In the genomic region with DNA sequence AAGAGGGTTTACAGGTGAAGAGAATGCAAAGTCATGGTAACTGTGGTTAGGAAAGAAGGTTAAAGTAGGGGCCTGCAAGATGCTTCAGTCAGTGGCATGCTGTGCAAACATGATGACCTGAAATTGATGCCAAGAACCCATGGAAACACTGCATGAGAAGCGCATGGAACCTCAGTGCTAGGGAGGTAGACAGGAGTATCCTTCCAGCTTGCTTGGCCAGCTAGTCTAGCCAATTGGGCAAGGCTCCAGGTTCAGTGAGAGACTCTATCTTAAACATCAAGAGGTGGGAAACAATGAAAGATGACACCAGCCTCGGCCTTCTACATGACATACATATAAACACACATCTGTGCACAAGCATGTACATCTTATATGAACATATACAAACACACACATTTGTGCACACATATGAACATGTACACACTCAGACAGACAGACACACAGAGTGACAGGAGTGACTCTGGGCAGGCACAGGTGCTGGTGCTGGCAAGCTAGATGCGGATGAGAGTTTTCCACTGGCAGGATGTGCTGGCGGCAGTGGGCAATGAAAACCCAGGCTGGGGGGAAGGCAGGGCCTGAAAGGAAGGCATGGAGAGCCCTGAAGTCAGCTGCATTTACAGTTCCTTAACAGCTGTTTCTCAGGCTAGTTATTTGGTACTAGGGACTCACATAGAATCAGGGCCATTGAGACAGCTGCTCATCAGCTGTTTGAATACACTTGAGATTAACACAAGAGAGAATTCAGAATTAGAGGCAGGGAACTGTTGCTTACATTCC, we compare ENCODE assay signal across 13 mouse cellular contexts. TPM values are rescaled to one million over a fixed set of nuclear protein-coding genes. Genes with fewer than 3 reads are reported as not detected.
A peak's percentile ranks its signal among the peaks of the same experiment; 100 is the strongest.
DNase-seq lines count a peak whose midpoint lies in the region; ATAC-seq and TF ChIP-seq lines count a peak whose summit lies in the region.
"Had no signal": no experiment of that assay in that cellular context is flagged by ENCODE, and none has a peak within 500 bp of the region (broad histone marks: within the 10 kb centered on the region; RNA-seq: fewer than 3 reads in every experiment).

No protein-coding gene starts in this region.

- no peak for TF ChIP-seq EP300 in heart, adult 2 months (IDR thresholded peaks at IDR 0.05; ENCODE audit: insufficient read depth, low read depth, low read length)
- no peak for TF ChIP-seq EP300 in liver, postnatal 0 days (IDR thresholded peaks at IDR 0.05; ENCODE audit: low read depth)

- H3K4me2 ChIP-seq in liver, postnatal 0 days (ENCODE audit: low read depth, low read length), result no peak overlapping the region
- H3K4me2 ChIP-seq: heart, embryonic 13.5 days; midbrain, embryonic 15.5 days had no signal

- H3K27ac ChIP-seq in heart, adult 2 months, result no peak overlapping the region
- no peak overlapping the region for H3K27ac ChIP-seq in liver, adult 2 months (replicated peaks; ENCODE audit: insufficient read depth, low read depth, low read length)
- no peak overlapping the region for H3K27ac ChIP-seq in liver, postnatal 0 days (ENCODE audit: low read depth)
- H3K27ac ChIP-seq: heart, embryonic 13.5 days; midbrain, embryonic 15.5 days had no signal

- H3K9me3 ChIP-seq in liver, postnatal 0 days (ENCODE audit: low read length), result no peaks in the 10 kb centered on the region
- H3K9me3 ChIP-seq: midbrain, embryonic 15.5 days had no signal

- no peak for TF ChIP-seq CTCF in heart, adult 2 months (IDR thresholded peaks at IDR 0.05)
- TF ChIP-seq CTCF in liver, adult 2 months (IDR thresholded peaks at IDR 0.05; ENCODE audit: low read depth, low read length), result no peak
- TF ChIP-seq CTCF in liver, postnatal 0 days (IDR thresholded peaks at IDR 0.05; ENCODE audit: low read depth), result no peak

- H3K79me2 ChIP-seq in heart, adult 2 months (replicated peaks; ENCODE audit: control insufficient read depth, insufficient read depth, low read length), result no peaks in the 10 kb centered on the region
- no peaks in the 10 kb centered on the region for H3K79me2 ChIP-seq in liver, adult 2 months (ENCODE audit: control insufficient read depth, insufficient read depth, low read length)

- intact Hi-C loops in heart, adult 2 months (cut with DNase I), result loop anchor here (5.0 kb wide), 1 partner anchor 150 kb away; no protein-coding TSS in a partner anchor
- intact Hi-C loops in heart, postnatal 25 days (cut with DNase I), result no loop called here
- intact Hi-C loops in gastrocnemius, postnatal 14 days (cut with DNase I; ENCODE audit: low total_unique reads), result no loop called here

- peak; percentile 31 to 34 for DNase-seq in heart, adult 2 months
- no peak for DNase-seq in heart, postnatal 25 days (ENCODE audit: low spot score)
- DNase-seq in liver, adult 2 months (ENCODE audit: extremely low read depth, low read depth, low spot score), result peak; percentile 69
- no peak for DNase-seq in liver, postnatal 0 days
- peak; percentile 72 for DNase-seq in gastrocnemius, adult 18-20 months (ENCODE audit: low spot score)
- DNase-seq in gastrocnemius, postnatal 14 days, result peak; percentile 49
- no peak for DNase-seq in embryo, embryonic 9.5 days (ENCODE audit: extremely low spot score)
- DNase-seq in adrenal gland, postnatal 36 days, result no peak
- DNase-seq: thymus, adult 2 months had no signal

- no peak for ATAC-seq in liver, postnatal 0 days
- ATAC-seq: midbrain, embryonic 15.5 days; Patski had no signal

- H3K9ac ChIP-seq in heart, adult 2 months (ENCODE audit: low read depth, low read length), result no peak overlapping the region
- no peak overlapping the region for H3K9ac ChIP-seq in liver, adult 2 months (ENCODE audit: low read depth, low read length)
- no peak overlapping the region for H3K9ac ChIP-seq in liver, postnatal 0 days (replicated peaks)
- H3K9ac ChIP-seq: heart, embryonic 13.5 days; midbrain, embryonic 15.5 days had no signal

- H3K4me1 ChIP-seq in heart, adult 2 months (ENCODE audit: control insufficient read depth, insufficient read depth, low read length), result peaks cover 2% of the 10 kb centered on the region
- H3K4me1 ChIP-seq in liver, adult 2 months (ENCODE audit: control insufficient read depth, insufficient read depth, low read length), result peaks cover 12% of the 10 kb centered on the region
- H3K4me1 ChIP-seq in liver, postnatal 0 days (ENCODE audit: insufficient read depth), result no peaks in the 10 kb centered on the region
- H3K4me1 ChIP-seq: midbrain, embryonic 15.5 days had no signal

- H3K4me3 ChIP-seq in heart, adult 2 months, result no peak overlapping the region
- H3K4me3 ChIP-seq in liver, adult 2 months (ENCODE audit: insufficient read depth, low read depth, low read length), result no peak overlapping the region
- H3K4me3 ChIP-seq in liver, postnatal 0 days (ENCODE audit: low read depth, low read length), result no peak overlapping the region
- H3K4me3 ChIP-seq: heart, embryonic 13.5 days; midbrain, embryonic 15.5 days had no signal

- H3K27me3 ChIP-seq in heart, adult 2 months (ENCODE audit: control insufficient read depth, insufficient read depth, low read length), result no peaks in the 10 kb centered on the region
- no peaks in the 10 kb centered on the region for H3K27me3 ChIP-seq in liver, adult 2 months (ENCODE audit: control insufficient read depth, insufficient read depth, low read length)
- H3K27me3 ChIP-seq in liver, postnatal 0 days (ENCODE audit: insufficient read depth, low read length), result no peaks in the 10 kb centered on the region
- H3K27me3 ChIP-seq: heart, embryonic 13.5 days; midbrain, embryonic 15.5 days; Patski had no signal

- 43% methylated on average over 4 of the region's 4 CpGs for WGBS in heart, adult 2 months
- 61% methylated on average over 4 of the region's 4 CpGs for WGBS in liver, adult 2 months
- 73% methylated on average over 4 of the region's 4 CpGs for WGBS in liver, postnatal 0 days (ENCODE audit: insufficient replicate concordance)

- H3K36me3 ChIP-seq in heart, adult 2 months (ENCODE audit: control insufficient read depth, insufficient read depth, low read length), result peaks cover 4% of the 10 kb centered on the region
- peaks cover 76% of the 10 kb centered on the region for H3K36me3 ChIP-seq in liver, adult 2 months (ENCODE audit: control insufficient read depth, insufficient read depth, low read length)
- peaks cover 10% of the 10 kb centered on the region; the same call in 1 of the 2 replicates for H3K36me3 ChIP-seq in liver, postnatal 0 days (replicated peaks; ENCODE audit: insufficient read depth, low read length)
- H3K36me3 ChIP-seq: midbrain, embryonic 15.5 days had no signal

- TF ChIP-seq POLR2A in heart, adult 2 months (IDR thresholded peaks at IDR 0.05; ENCODE audit: insufficient read depth, low read depth, low read length), result no peak
- no peak for TF ChIP-seq POLR2A in liver, adult 2 months (IDR thresholded peaks at IDR 0.05; ENCODE audit: extremely low read depth, insufficient read depth, low read length)

RNA-seq across cellular contexts. Expression of a gene that starts 38.7 kb away (rescaled TPM):
- total RNA-seq in heart, adult 2 months (2021), result not detected
- 0.39 and 0.73 TPM in 2 replicates for polyA plus RNA-seq in heart, adult 2 months (2012; rRNA removed)
- total RNA-seq in heart, postnatal 25 days (2021), result under 1 TPM in 1 of 2 experiments, not detected in 1; 0.28 TPM
- 5.3 and 7.3 TPM in 2 replicates for total RNA-seq in liver, adult 2 months (2014; rRNA removed)
- polyA plus RNA-seq in liver, adult 2 months (2012; rRNA removed), result 9.7 and 12.5 TPM in 2 replicates
- 5.6 and 5.9 TPM in 2 replicates for polyA plus RNA-seq in liver, postnatal 0 days (2015; fragmentation: Nextera tagmentation; extraction: Ambion mirVana)
- not detected for total RNA-seq in gastrocnemius, adult 18-20 months (2021)
- total RNA-seq in gastrocnemius, postnatal 14 days (2021), result not detected
- total RNA-seq in adrenal gland, postnatal 36 days (2021), result not detected
- polyA plus RNA-seq: neural tube, embryonic 14.5 days had no signal

Comparison
In these comparisons a context has a peak if more than half of its experiments do, and no peak if none do; other contexts are left out.
1. DNase-seq: peak in heart, adult 2 months (2 of 2), liver, adult 2 months (single experiment), gastrocnemius, adult 18-20 months (single experiment) and gastrocnemius, postnatal 14 days (single experiment); none in heart, postnatal 25 days (single experiment), liver, postnatal 0 days (single experiment), embryo, embryonic 9.5 days (single experiment) and adrenal gland, postnatal 36 days (0 of 2).